Mouse (Mus musculus): ENCODE measurements around the gene Btbd35f30.
"Not testable (repeated sequence)": the region's sequence is repeated elsewhere in the genome, so short reads cannot be mapped to it uniquely, and the experiment has no call there.

The Btbd35f30 gene

GRCm38 (mm10) chrX:32894325-32894724 lies at the start of gene Btbd35f30:
Btbd35f30 (plus strand) TSS chrX:32894625.
- not testable (repeated sequence) for DNase-seq

- DNase-seq: not testable (repeated sequence)
Measured at GRCm38 (mm10) chrX:32941468-32941867, 47.0 kb downstream of the Btbd35f30 start, which contains the start of gene Gm21789. Gm21789 (plus strand) TSS chrX:32941768.

Measured in B cell, adult 2 months (primary cell).